Mouse (Mus musculus) MEL (cell line): ENCODE measurements around the gene Osbpl5. TPM values are rescaled to one million over a fixed set of nuclear protein-coding genes. Genes with fewer than 3 reads are reported as not detected.

ENCODE experiments used
- DNase-seq: peaks from one replicate; pipeline ENCODE4 v3.0.0; 2011; ENCODE audit warnings: low read depth, low spot score
- H3K27ac ChIP-seq: 2 replicates; pipeline ENCODE4 v1.5.1; 2012; ENCODE audit warnings: low read depth, mild to moderate bottlenecking, control low read depth, low read length, moderate library complexity; ENCODE audit not compliant: control insufficient read depth
- H3K27me3 ChIP-seq, 2 experiments: fragments of 150-350 bp in 1 of 2; sonication (generic) in 1 of 2; 2 replicates each; pipeline ENCODE4 v1.6.1; 2012; ENCODE audit warnings: low read length in 2 of 2, mild to moderate bottlenecking in 2 of 2, improper control_type of control experiment in 1 of 2, moderate library complexity in 1 of 2; ENCODE audit not compliant: insufficient read depth in 2 of 2, control insufficient read depth in 1 of 2
- H3K36me3 ChIP-seq, 2 experiments: 2 replicates each; pipeline ENCODE4 v1.6.1; 2012 to 2014; ENCODE audit warnings: low read length in 2 of 2, improper control_type of control experiment in 1 of 2, inconsistent platforms in 1 of 2, mild to moderate bottlenecking in 1 of 2; ENCODE audit not compliant: insufficient read depth in 2 of 2, control insufficient read depth in 1 of 2
- H3K4me1 ChIP-seq, 2 experiments: fragments of 150-350 bp in 1 of 2; sonication (generic) in 1 of 2; 2 replicates each; pipeline ENCODE4 v1.6.1; 2012; ENCODE audit warnings: low read length in 2 of 2, improper control_type of control experiment in 1 of 2, mild to moderate bottlenecking in 1 of 2; ENCODE audit not compliant: insufficient read depth in 2 of 2, control insufficient read depth in 1 of 2
- H3K4me3 ChIP-seq, 2 experiments: fragments of 150-350 bp in 1 of 2; sonication (generic) in 1 of 2; 2 replicates each; pipeline ENCODE4 v1.5.1; 2012; ENCODE audit warnings: low read depth in 2 of 2, low read length in 2 of 2, mild to moderate bottlenecking in 2 of 2, moderate library complexity in 2 of 2, control low read depth in 1 of 2, improper control_type of control experiment in 1 of 2; ENCODE audit not compliant: control insufficient read depth in 1 of 2, insufficient read depth in 1 of 2
- H3K79me2 ChIP-seq: 2 replicates; pipeline ENCODE4 v1.6.1; 2012; ENCODE audit warnings: mild to moderate bottlenecking, low read length, moderate library complexity; ENCODE audit not compliant: control insufficient read depth, poor library complexity, insufficient read depth
- H3K9ac ChIP-seq: 2 replicates; pipeline ENCODE4 v1.6.1; 2012; ENCODE audit warnings: low read depth, mild to moderate bottlenecking, control low read depth, low read length, moderate library complexity; ENCODE audit not compliant: control insufficient read depth, poor library complexity, severe bottlenecking
- H3K9me3 ChIP-seq: fragments of 150-350 bp; sonication (generic); replicated peaks from 2 replicates; pipeline ENCODE4 v1.6.1; 2012; ENCODE audit warnings: mild to moderate bottlenecking, low read length, improper control_type of control experiment, moderate library complexity; ENCODE audit not compliant: insufficient read depth
- E2F4 ChIP-seq: IDR thresholded peaks from 2 replicates; pipeline ENCODE4 v1.6.1; 2011; ENCODE audit warnings: low read depth, low read length, improper control_type of control experiment, borderline replicate concordance
- ELF1 ChIP-seq: IDR thresholded peaks from 2 replicates; pipeline ENCODE4 v1.6.1; 2014; ENCODE audit warnings: low read depth, mild to moderate bottlenecking, inconsistent platforms, low read length, improper control_type of control experiment, moderate library complexity
- EP300 ChIP-seq, 2 experiments: IDR thresholded peaks; 2 replicates each; pipeline ENCODE4 v1.6.1; 2011; ENCODE audit warnings: improper control_type of control experiment in 2 of 2, low read length in 2 of 2, low read depth in 1 of 2, mild to moderate bottlenecking in 1 of 2
- GATA1 ChIP-seq: IDR thresholded peaks from 2 replicates; pipeline ENCODE4 v1.6.1; 2011; ENCODE audit warnings: low read depth, low read length, improper control_type of control experiment
- JUND ChIP-seq: IDR thresholded peaks from 2 replicates; pipeline ENCODE4 v1.6.1; 2011; ENCODE audit warnings: low read depth, mild to moderate bottlenecking, improper control_type of control experiment, low read length
- KAT2A ChIP-seq: conservative IDR thresholded peaks from 2 replicates; pipeline ENCODE4 v1.6.1; 2012; ENCODE audit warnings: low read depth, low read length, improper control_type of control experiment, inconsistent platforms
- MAFK ChIP-seq: IDR thresholded peaks from 2 replicates; pipeline ENCODE4 v1.6.1; 2011; ENCODE audit warnings: low read depth, mild to moderate bottlenecking, low read length, improper control_type of control experiment, borderline replicate concordance
- MAX ChIP-seq: IDR thresholded peaks from 2 replicates; pipeline ENCODE4 v1.6.1; 2011; ENCODE audit warnings: low read length, improper control_type of control experiment
- MAZ ChIP-seq: IDR thresholded peaks from 2 replicates; pipeline ENCODE4 v1.6.1; 2012; ENCODE audit warnings: low read depth, mild to moderate bottlenecking, inconsistent platforms, low read length, improper control_type of control experiment
- MXI1 ChIP-seq: IDR thresholded peaks from 2 replicates; pipeline ENCODE4 v1.6.1; 2011; ENCODE audit warnings: mild to moderate bottlenecking, low read depth, low read length, improper control_type of control experiment
- MYB ChIP-seq: IDR thresholded peaks from 2 replicates; pipeline ENCODE4 v1.6.1; 2011; ENCODE audit warnings: mild to moderate bottlenecking, low read depth, low read length, improper control_type of control experiment
- MYC ChIP-seq: IDR thresholded peaks from 2 replicates; pipeline ENCODE4 v1.6.1; 2011; ENCODE audit warnings: low read depth, mild to moderate bottlenecking, low read length, improper control_type of control experiment, moderate library complexity
- NELFE ChIP-seq: IDR thresholded peaks from 2 replicates; pipeline ENCODE4 v1.6.1; 2011; ENCODE audit warnings: low read depth, low read length, improper control_type of control experiment
- NRF1 ChIP-seq: IDR thresholded peaks from 2 replicates; pipeline ENCODE4 v1.6.1; 2014; ENCODE audit warnings: low read depth, mild to moderate bottlenecking, inconsistent platforms, low read length, improper control_type of control experiment, moderate library complexity; ENCODE audit not compliant: poor library complexity, insufficient read depth, severe bottlenecking
- POLR2A ChIP-seq, 2 experiments: IDR thresholded peaks; 2 replicates each; pipeline ENCODE4 v1.6.1; 2011 to 2012; ENCODE audit warnings: low read length in 2 of 2, mild to moderate bottlenecking in 2 of 2, control low read depth in 1 of 2, improper control_type of control experiment in 1 of 2, low read depth in 1 of 2, moderate library complexity in 1 of 2; ENCODE audit not compliant: control insufficient read depth in 1 of 2, insufficient read depth in 1 of 2, poor library complexity in 1 of 2
- POLR2AphosphoS5 ChIP-seq: IDR thresholded peaks from 2 replicates; pipeline ENCODE4 v1.6.1; 2012; ENCODE audit warnings: low read depth, borderline replicate concordance, mild to moderate bottlenecking, inconsistent platforms, low read length, moderate library complexity, mixed read lengths
- RCOR1 ChIP-seq: IDR thresholded peaks from 2 replicates; pipeline ENCODE4 v1.6.1; 2012; ENCODE audit warnings: low read depth, mild to moderate bottlenecking, inconsistent platforms, low read length, improper control_type of control experiment
- SIN3A ChIP-seq: IDR thresholded peaks from 2 replicates; pipeline ENCODE4 v1.6.1; 2012; ENCODE audit warnings: low read length, improper control_type of control experiment, inconsistent platforms
- SMC3 ChIP-seq: IDR thresholded peaks from 2 replicates; pipeline ENCODE4 v1.6.1; 2011; ENCODE audit warnings: low read depth, low read length, improper control_type of control experiment
- TAL1 ChIP-seq: IDR thresholded peaks from 2 replicates; pipeline ENCODE4 v1.6.1; 2012; ENCODE audit warnings: mild to moderate bottlenecking, inconsistent platforms, low read length, moderate library complexity, mixed read lengths
- TBP ChIP-seq: IDR thresholded peaks from 2 replicates; pipeline ENCODE4 v1.8.0; 2011; ENCODE audit warnings: low read depth, low read length, improper control_type of control experiment
- TCF12 ChIP-seq: IDR thresholded peaks from 2 replicates; pipeline ENCODE4 v1.6.1; 2014; ENCODE audit warnings: low read depth, mild to moderate bottlenecking, inconsistent platforms, low read length, improper control_type of control experiment, moderate library complexity
- USF1 ChIP-seq: IDR thresholded peaks from 2 replicates; pipeline ENCODE4 v1.6.1; 2014; ENCODE audit warnings: low read depth, mild to moderate bottlenecking, inconsistent platforms, low read length, improper control_type of control experiment, moderate library complexity
- ZNF384 ChIP-seq: IDR thresholded peaks from 2 replicates; pipeline ENCODE4 v1.6.1; 2012; ENCODE audit warnings: low read depth, mild to moderate bottlenecking, inconsistent platforms, low read length, improper control_type of control experiment
- polyA plus RNA-seq, 2 experiments: library from polyadenylated mRNA; stranded (reverse) in 1 of 2; unstranded in 1 of 2; fragments of >175 nt in 1 of 2; fragments of >200 nt in 1 of 2; gene quantifications; 2 replicates each; pipeline versions ENCODE4 v1.2.1 to v1.2.4; 2012; ENCODE audit warnings: low replicate concordance in 2 of 2, low read depth in 1 of 2; ENCODE audit not compliant: insufficient read length in 2 of 2, insufficient read depth in 1 of 2, missing spikeins in 1 of 2
- total RNA-seq: library from RNA; depleted of rRNA; stranded (reverse); fragments of 300-350 nt; gene quantifications from 2 replicates; pipeline ENCODE4 v1.2.3, GENCODE M21; 2012

The Osbpl5 gene
- total and polyA plus RNA-seq, 3 experiments: 0.27 to 0.50 TPM; not detected in 1

- peaks cover 2 to 24% of the 10 kb centered on the region in 2 experiments; a peak in 3 of 4 replicates for H3K4me1 ChIP-seq
- no peaks in the 10 kb centered on the region for H3K9me3 ChIP-seq
- H3K9ac ChIP-seq: peak overlapping the region; percentile 69
- peaks cover 0 to 12% of the 10 kb centered on the region in 2 experiments; a peak in 2 of 4 replicates for H3K36me3 ChIP-seq
- TF ChIP-seq MAX (peak; percentile 97), NELFE (peak; percentile 83), MYB (no peak), SMC3 (no peak), JUND (no peak), POLR2AphosphoS5 (no peak), ZNF384 (no peak), ELF1 (peak; percentile 42), TBP (peak; percentile 60), MAZ (0 out of 2 replicates have a peak, but pooled peaks have one; percentile 19), MXI1 (peak; percentile 96), NRF1 (peak; percentile 38; the same call in 1 of the 2 replicates), SIN3A (peak; percentile 79; the same call in 1 of the 2 replicates), USF1 (peak; percentile 44; the same call in 1 of the 2 replicates), POLR2A (IDR thresholded peaks at IDR 0.05; ENCODE audit: control insufficient read depth in 1 of 2, insufficient read depth in 1 of 2, low read depth in 1 of 2, low read length in 2 of 2, poor library complexity in 1 of 2) (peak; percentile 63 to 92), MYC (peak; percentile 96)
- TF ChIP-seq, all 39 proteins: peak for 11
- H3K27me3 ChIP-seq: no peaks in the 10 kb centered on the region; a peak in 1 of 4 replicates
- H3K4me3 ChIP-seq: peak overlapping the region; percentile 39 to 47
- DNase-seq: peak; percentile 92
- H3K27ac ChIP-seq: peak overlapping the region; percentile 5; the same call in 1 of the 2 replicates
- no peaks in the 10 kb centered on the region; the same call in 1 of the 2 replicates for H3K79me2 ChIP-seq
Measured at GRCm38 (mm10) chr7:143757027-143757390, 224 bp upstream of the Osbpl5 start.

DNA sequence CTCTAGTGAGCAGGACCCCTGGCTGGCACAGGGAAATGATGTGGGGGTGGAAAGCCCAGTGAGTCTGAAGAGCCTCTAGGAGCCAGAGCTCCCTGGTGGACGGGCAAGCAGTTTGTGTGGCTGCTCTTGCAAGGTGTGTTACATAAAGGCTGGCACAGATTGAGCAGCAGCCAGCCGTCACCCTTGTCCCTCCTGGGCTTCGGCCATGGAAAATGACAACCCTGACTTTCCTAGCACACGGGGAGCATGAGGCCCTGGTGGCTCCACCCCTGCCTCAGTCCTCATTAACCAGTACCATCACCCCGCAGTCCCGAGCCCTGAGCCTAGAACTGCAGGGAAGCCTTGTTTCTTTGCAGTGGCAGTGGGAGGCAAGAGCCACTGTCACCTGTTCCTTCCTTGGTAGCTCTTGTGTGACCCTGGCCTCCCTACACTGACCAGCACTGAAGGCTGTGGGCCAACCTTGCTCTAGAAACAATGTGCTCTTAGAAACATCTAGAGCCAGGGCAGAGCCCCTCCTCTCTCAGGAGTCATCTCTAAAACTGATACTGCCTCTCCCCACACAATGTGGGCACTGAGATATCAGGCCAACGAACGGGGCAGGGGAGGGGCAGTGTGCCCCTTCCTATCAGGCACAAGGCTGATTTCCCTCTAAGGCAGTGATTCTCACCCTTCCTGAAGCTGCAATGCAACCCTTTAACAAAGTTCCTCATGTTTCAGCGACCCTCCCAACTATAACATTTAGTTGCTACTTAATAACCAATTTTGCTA lies 1.2 kb downstream of the Osbpl5 start:
- Histone ChIP-seq H3K4me1 (peaks cover 2 to 24% of the 10 kb centered on the region in 2 experiments; a peak in 3 of 4 replicates), H3K9ac (no peak overlapping the region), H3K27ac (no peak overlapping the region), H3K36me3 (peaks cover 0 to 12% of the 10 kb centered on the region in 2 experiments; a peak in 2 of 4 replicates), H3K79me2 (no peaks in the 10 kb centered on the region; the same call in 1 of the 2 replicates), H3K4me3 (no peak overlapping the region), H3K9me3 (no peaks in the 10 kb centered on the region), H3K27me3 (no peaks in the 10 kb centered on the region; a peak in 1 of 4 replicates)
- TF ChIP-seq TCF12 (peak; percentile 26; the same call in 1 of the 2 replicates), MAFK (no peak), POLR2A (IDR thresholded peaks at IDR 0.05; ENCODE audit: control insufficient read depth in 1 of 2, insufficient read depth in 1 of 2, low read depth in 1 of 2, low read length in 2 of 2, poor library complexity in 1 of 2) (no peak), RCOR1 (peak; percentile 88), GATA1 (peak; percentile 22; the same call in 1 of the 2 replicates), E2F4 (no peak), KAT2A (no peak), TAL1 (peak; percentile 50), SMC3 (no peak), EP300 (IDR thresholded peaks at IDR 0.05; ENCODE audit: low read depth in 1 of 2, low read length in 2 of 2) (peak; percentile 35 to 73; a peak in 2 of 4 replicates)
- peak; percentile 27 for DNase-seq
